In genomic region chr4:98395346-98395689, GRCm38 (mm10) we compare ENCODE assay signal across 8 mouse cellular contexts. TPM values are rescaled to one million over a fixed set of nuclear protein-coding genes. Genes with fewer than 3 reads are reported as not detected.
DNase-seq lines count a peak whose midpoint lies in the region; ATAC-seq and TF ChIP-seq lines count a peak whose summit lies in the region.

No protein-coding gene starts in this region.

- no peak for TF ChIP-seq POLR2A in brain, embryonic 14.5 days (IDR thresholded peaks at IDR 0.05; ENCODE audit: borderline replicate concordance, extremely low read depth, insufficient read depth, insufficient read length, poor library complexity, severe bottlenecking)

- no peaks in the 10 kb centered on the region for H3K36me3 ChIP-seq in kidney, embryonic 16.5 days (ENCODE audit: insufficient read depth, low read length)
- H3K36me3 ChIP-seq in hindbrain, embryonic 13.5 days, result no peaks in the 10 kb centered on the region
- H3K36me3 ChIP-seq in midbrain, embryonic 15.5 days (replicated peaks), result no peaks in the 10 kb centered on the region

- WGBS in kidney, embryonic 16.5 days, result 4% methylated on average over 7 of the region's 7 CpGs
- 5% methylated on average over 7 of the region's 7 CpGs for WGBS in hindbrain, embryonic 13.5 days
- 1% methylated on average over 7 of the region's 7 CpGs for WGBS in midbrain, embryonic 15.5 days

- H3K27me3 ChIP-seq in kidney, embryonic 16.5 days (ENCODE audit: insufficient read depth, low read length), result no peaks in the 10 kb centered on the region
- no peaks in the 10 kb centered on the region for H3K27me3 ChIP-seq in hindbrain, embryonic 13.5 days
- H3K27me3 ChIP-seq in midbrain, embryonic 15.5 days (replicated peaks), result no peaks in the 10 kb centered on the region

- DNase-seq in kidney, adult 11 months, result no peak
- DNase-seq in brain, embryonic 14.5 days (ENCODE audit: low read depth), result peak; percentile 70
- no peak for DNase-seq in gastrocnemius, postnatal 25 days
- no peak for DNase-seq in T-cell, adult 2 months (ENCODE audit: low spot score)
- DNase-seq in cerebellum, adult 9-11 months, result no peak

- no peak for TF ChIP-seq CTCF in brain, embryonic 14.5 days (IDR thresholded peaks at IDR 0.05; ENCODE audit: borderline replicate concordance, extremely low read depth, insufficient read depth, insufficient read length)

- no peak for ATAC-seq in kidney, embryonic 16.5 days (ENCODE audit: low FRiP score, low TSS enrichment)
- ATAC-seq in hindbrain, embryonic 13.5 days (ENCODE audit: low FRiP score), result no peak; the same call in 1 of the 2 replicates
- no peak for ATAC-seq in midbrain, embryonic 15.5 days (replicated peaks)

- peak overlapping the region; percentile 81 for H3K4me3 ChIP-seq in kidney, embryonic 16.5 days (ENCODE audit: low read length)
- H3K4me3 ChIP-seq in hindbrain, embryonic 13.5 days, result peak overlapping the region; percentile 56
- H3K4me3 ChIP-seq in midbrain, embryonic 15.5 days, result peak overlapping the region; percentile 70

- peak overlapping the region; percentile 74 for H3K4me2 ChIP-seq in kidney, embryonic 16.5 days (replicated peaks; ENCODE audit: low read depth, low read length)
- peak overlapping the region; percentile 73 for H3K4me2 ChIP-seq in hindbrain, embryonic 13.5 days
- H3K4me2 ChIP-seq in midbrain, embryonic 15.5 days, result peak overlapping the region; percentile 96

- H3K4me1 ChIP-seq in kidney, embryonic 16.5 days (ENCODE audit: insufficient read depth, low read length), result peaks cover 10% of the 10 kb centered on the region
- H3K4me1 ChIP-seq in hindbrain, embryonic 13.5 days (replicated peaks), result peaks cover 3% of the 10 kb centered on the region
- H3K4me1 ChIP-seq in midbrain, embryonic 15.5 days, result peaks cover 5% of the 10 kb centered on the region; the same call in 1 of the 2 replicates

- H3K9me3 ChIP-seq in kidney, embryonic 16.5 days (ENCODE audit: low read length), result no peaks in the 10 kb centered on the region
- H3K9me3 ChIP-seq in hindbrain, embryonic 13.5 days, result no peaks in the 10 kb centered on the region
- H3K9me3 ChIP-seq in midbrain, embryonic 15.5 days, result no peaks in the 10 kb centered on the region

- peak overlapping the region; percentile 92 for H3K27ac ChIP-seq in kidney, embryonic 16.5 days (ENCODE audit: low read length)
- H3K27ac ChIP-seq in hindbrain, embryonic 13.5 days, result peak overlapping the region; percentile 85
- H3K27ac ChIP-seq in midbrain, embryonic 15.5 days, result peak overlapping the region; percentile 78

- H3K9ac ChIP-seq in kidney, embryonic 16.5 days (replicated peaks; ENCODE audit: low read length), result peak overlapping the region; percentile 98
- peak overlapping the region; percentile 88 for H3K9ac ChIP-seq in hindbrain, embryonic 13.5 days
- H3K9ac ChIP-seq in midbrain, embryonic 15.5 days, result peak overlapping the region; percentile 74

RNA-seq across cellular contexts. Expression of gene Patj, which starts 0.3 kb away (rescaled TPM):
- polyA plus RNA-seq in kidney, embryonic 16.5 days (2015; fragmentation: Nextera tagmentation; extraction: Ambion mirVana), result 27.6 and 30.1 TPM in 2 replicates
- polyA plus RNA-seq in brain, embryonic 14.5 days (2012; rRNA removed), result 7.1 and 9.0 TPM in 2 replicates
- 5.1 and 6.7 TPM in 2 replicates for polyA plus RNA-seq in hindbrain, embryonic 13.5 days (2015; fragmentation: Nextera tagmentation; extraction: Ambion mirVana)
- 8.1 and 9.5 TPM in 2 replicates for polyA plus RNA-seq in midbrain, embryonic 15.5 days (2015; fragmentation: Nextera tagmentation; extraction: Ambion mirVana)
- 1 to 10 TPM; 1.6 to 2.6 TPM for total RNA-seq in gastrocnemius, postnatal 25 days (2021)

RNA-seq across cellular contexts. Expression of gene Tm2d1, which starts 12.2 kb away (rescaled TPM):
- polyA plus RNA-seq in kidney, embryonic 16.5 days (2015; fragmentation: Nextera tagmentation; extraction: Ambion mirVana), result 102 and 105 TPM in 2 replicates
- 50.0 and 52.2 TPM in 2 replicates for polyA plus RNA-seq in brain, embryonic 14.5 days (2012; rRNA removed)
- polyA plus RNA-seq in hindbrain, embryonic 13.5 days (2015; fragmentation: Nextera tagmentation; extraction: Ambion mirVana), result 130 and 144 TPM in 2 replicates
- polyA plus RNA-seq in midbrain, embryonic 15.5 days (2015; fragmentation: Nextera tagmentation; extraction: Ambion mirVana), result 114 and 118 TPM in 2 replicates
- total RNA-seq in gastrocnemius, postnatal 25 days (2021), result 10 to 100 TPM; 30.9 to 33.7 TPM
